Mouse (Mus musculus) heart, embryonic 16.5 days (tissue): ENCODE data around the gene Klc2. TPM values are rescaled to one million over a fixed set of nuclear protein-coding genes. Genes with fewer than 3 reads are reported as not detected.
A peak's percentile ranks its signal among the peaks of the same experiment; 100 is the strongest.

Experiments
- ATAC-seq: fragments of 200-750 bp; cut with Nextera tagmentation; replicated peaks from 2 replicates; pipeline ENCODE4 v1.8.0; 2017; ENCODE audit warnings: moderate number of reproducible peaks; ENCODE audit not compliant: insufficient read depth, low FRiP score; ENCODE audit errors: extremely low read depth
- H3K27ac ChIP-seq: fragments of 300-500 bp; sonication (generic); 2 replicates; pipeline ENCODE4 v1.5.1; 2014; ENCODE audit warnings: mild to moderate bottlenecking, low read length, control low read depth, moderate library complexity
- H3K27me3 ChIP-seq: fragments of 300-500 bp; sonication (generic); 2 replicates; pipeline ENCODE4 v1.6.1; 2014; ENCODE audit warnings: low read length, mixed read lengths; ENCODE audit not compliant: control insufficient read depth, insufficient read depth
- H3K36me3 ChIP-seq: fragments of 300-500 bp; sonication (generic); 2 replicates; pipeline ENCODE4 v1.6.1; 2014; ENCODE audit not compliant: control insufficient read depth, insufficient read depth
- H3K4me1 ChIP-seq: fragments of 300-500 bp; sonication (generic); 2 replicates; pipeline ENCODE4 v1.6.1; 2014; ENCODE audit warnings: low read length, mixed read lengths; ENCODE audit not compliant: control insufficient read depth, insufficient read depth
- H3K4me2 ChIP-seq: fragments of 300-500 bp; sonication (generic); 2 replicates; pipeline ENCODE4 v1.6.1; 2014; ENCODE audit warnings: low read depth, mild to moderate bottlenecking, control low read depth, low read length
- H3K4me3 ChIP-seq: fragments of 300-500 bp; sonication (generic); 2 replicates; pipeline ENCODE4 v1.5.1; 2014; ENCODE audit warnings: mild to moderate bottlenecking, control low read depth, low read length
- H3K9ac ChIP-seq: fragments of 300-500 bp; sonication (generic); 2 replicates; pipeline ENCODE4 v1.6.1; 2014; ENCODE audit warnings: low read length, control low read depth
- H3K9me3 ChIP-seq: fragments of 300-500 bp; sonication (generic); replicated peaks from 2 replicates; pipeline ENCODE4 v1.6.1; 2016; ENCODE audit warnings: low read length; ENCODE audit not compliant: control insufficient read depth
- WGBS: fragments of 180-500 bp; shearing (Covaris S2); extraction: QIAGEN DNeasy Blood & Tissue Kit; methylation state at CpG from one replicate; pipeline ENCODE4 v1.1.7; 2014; 5-methylcytosine and 5-hydroxymethylcytosine counted together
- polyA plus RNA-seq: library from polyadenylated mRNA; unstranded; fragments of >200 nt; fragmentation: Nextera tagmentation; extraction: Ambion mirVana; gene quantifications from 2 replicates; pipeline ENCODE4 v1.2.1, GENCODE M21; 2015

The Klc2 gene
- polyA plus RNA-seq, 1 experiment from 2014 or later: 19.3 TPM

- Histone ChIP-seq H3K4me1 (peaks cover 33% of the 10 kb centered on the region), H3K9ac (no peak overlapping the region), H3K4me2 (no peak overlapping the region), H3K27me3 (no peaks in the 10 kb centered on the region; the same call in 1 of the 2 replicates), H3K9me3 (no peaks in the 10 kb centered on the region), H3K27ac (no peak overlapping the region), H3K36me3 (no peaks in the 10 kb centered on the region), H3K4me3 (no peak overlapping the region)
- WGBS: 78% methylated on average over 6 of the region's 6 CpGs
- ATAC-seq: no peak
These were observed 55.9 kb downstream of the Klc2 start for GRCm38 (mm10) chr19:5062446-5062845.

- H3K4me2 ChIP-seq: no peak overlapping the region
- no peaks in the 10 kb centered on the region for H3K9me3 ChIP-seq
- no peak overlapping the region for H3K9ac ChIP-seq
- 79% methylated on average over 5 of the region's 5 CpGs for WGBS
- no peak overlapping the region for H3K27ac ChIP-seq
- no peaks in the 10 kb centered on the region; the same call in 1 of the 2 replicates for H3K27me3 ChIP-seq
- no peaks in the 10 kb centered on the region for H3K36me3 ChIP-seq
- no peak overlapping the region for H3K4me3 ChIP-seq
- H3K4me1 ChIP-seq: peaks cover 29% of the 10 kb centered on the region
- no peak for ATAC-seq
These were observed 56.3 kb downstream of the Klc2 start for GRCm38 (mm10) chr19:5062041-5062440.

GRCm38 (mm10) chr19:5060365-5061330, 57.7 kb downstream of the Klc2 start:
- H3K4me1 ChIP-seq: peaks cover 31% of the 10 kb centered on the region
- ATAC-seq: no peak
- no peaks in the 10 kb centered on the region for H3K36me3 ChIP-seq
- H3K4me3 ChIP-seq: no peak overlapping the region
- no peak overlapping the region for H3K27ac ChIP-seq
- WGBS: 44% methylated on average over 5 of the region's 5 CpGs
- no peaks in the 10 kb centered on the region for H3K9me3 ChIP-seq
- no peaks in the 10 kb centered on the region; the same call in 1 of the 2 replicates for H3K27me3 ChIP-seq
- no peak overlapping the region for H3K4me2 ChIP-seq
- H3K9ac ChIP-seq: no peak overlapping the region

- WGBS: 21% methylated on average over 10 of the region's 10 CpGs
- peak; percentile 28 for ATAC-seq
- Histone ChIP-seq H3K27ac (peak overlapping the region; percentile 50), H3K9ac (peak overlapping the region; percentile 55; the same call in 1 of the 2 replicates), H3K4me3 (no peak overlapping the region), H3K9me3 (no peaks in the 10 kb centered on the region), H3K4me1 (peaks cover 31% of the 10 kb centered on the region), H3K4me2 (no peak overlapping the region), H3K27me3 (no peaks in the 10 kb centered on the region; the same call in 1 of the 2 replicates), H3K36me3 (no peaks in the 10 kb centered on the region)
These were observed 59.3 kb downstream of the Klc2 start for GRCm38 (mm10) chr19:5058801-5059771.

GRCm38 (mm10) chr19:5057876-5058775, 60.2 kb downstream of the Klc2 start:
- no peaks in the 10 kb centered on the region for H3K9me3 ChIP-seq
- no peak overlapping the region for H3K4me2 ChIP-seq
- 28% methylated on average over 16 of the region's 16 CpGs for WGBS
- ATAC-seq: no peak; the same call in 1 of the 2 replicates
- no peak overlapping the region for H3K27ac ChIP-seq
- H3K4me3 ChIP-seq: no peak overlapping the region
- peaks cover 31% of the 10 kb centered on the region for H3K4me1 ChIP-seq
- no peaks in the 10 kb centered on the region for H3K36me3 ChIP-seq
- peaks cover 4% of the 10 kb centered on the region; the same call in 1 of the 2 replicates for H3K27me3 ChIP-seq
- H3K9ac ChIP-seq: no peak overlapping the region

Other genes with a start within 250 kb of the Klc2 start
- gene Actn3, start 240.7 kb downstream of the Klc2 start, polyA plus RNA-seq: 5.2 and 10.7 TPM in 2 replicates
- 9.1 and 10.5 TPM in 2 replicates for gene Zdhhc24, start 239.9 kb downstream of the Klc2 start, polyA plus RNA-seq
- gene Bbs1, start 211.9 kb downstream of the Klc2 start, polyA plus RNA-seq: 1.8 and 2.8 TPM in 2 replicates
- 73.6 and 77.9 TPM in 2 replicates for gene Dpp3, start 190.3 kb downstream of the Klc2 start, polyA plus RNA-seq
- 0.51 and 0.85 TPM in 2 replicates for gene Peli3, start 175.4 kb downstream of the Klc2 start, polyA plus RNA-seq
- 88.9 and 94.5 TPM in 2 replicates for gene Mrpl11, start 156.4 kb downstream of the Klc2 start, polyA plus RNA-seq
- gene Npas4, start 128.2 kb downstream of the Klc2 start, polyA plus RNA-seq: 0.09 and 0.10 TPM in 2 replicates
- gene Slc29a2, start 94.7 kb downstream of the Klc2 start, polyA plus RNA-seq: 12.6 and 13.8 TPM in 2 replicates
- gene B4gat1, start 79.7 kb downstream of the Klc2 start, polyA plus RNA-seq: 43.4 and 43.5 TPM in 2 replicates
- 2.6 and 2.7 TPM in 2 replicates for gene AC124502.3, start 79.7 kb downstream of the Klc2 start, polyA plus RNA-seq
- 29.7 and 29.9 TPM in 2 replicates for gene Brms1, start 77.2 kb downstream of the Klc2 start, polyA plus RNA-seq
- gene Rin1, start 68.1 kb downstream of the Klc2 start, polyA plus RNA-seq: 1.8 and 2.2 TPM in 2 replicates
- 21.1 and 23.4 TPM in 2 replicates for gene Cd248, start 50.5 kb downstream of the Klc2 start, polyA plus RNA-seq
- gene Tmem151a, start 33.0 kb downstream of the Klc2 start, polyA plus RNA-seq: 3.2 and 4.6 TPM in 2 replicates
- 94.1 and 98.6 TPM in 2 replicates for gene Yif1a, start 30.0 kb downstream of the Klc2 start, polyA plus RNA-seq
- gene Cnih2, start 20.0 kb downstream of the Klc2 start, polyA plus RNA-seq: 2.3 and 2.8 TPM in 2 replicates
- 227 and 233 TPM in 2 replicates for gene Rab1b, start 11.5 kb downstream of the Klc2 start, polyA plus RNA-seq
- 15.5 and 18.0 TPM in 2 replicates for gene Pacs1, start 154.6 kb upstream of the Klc2 start, polyA plus RNA-seq
- 210 and 211 TPM in 2 replicates for gene Sf3b2, start 176.9 kb upstream of the Klc2 start, polyA plus RNA-seq
- 7.3 and 7.7 TPM in 2 replicates for gene Gal3st3, start 179.8 kb upstream of the Klc2 start, polyA plus RNA-seq
- gene Catsper1, start 217.2 kb upstream of the Klc2 start, polyA plus RNA-seq: not detected in 2 replicates
- gene Cst6, start 231.0 kb upstream of the Klc2 start, polyA plus RNA-seq: 1.00 and 2.1 TPM in 2 replicates
- gene Eif1ad, start 248.2 kb upstream of the Klc2 start, polyA plus RNA-seq: 44.5 and 45.2 TPM in 2 replicates
- 441 and 465 TPM in 2 replicates for gene Banf1, start 248.6 kb upstream of the Klc2 start, polyA plus RNA-seq